Mouse (Mus musculus) Patski (cell line): ENCODE results near the gene Hes3. TPM values are rescaled to one million over a fixed set of nuclear protein-coding genes. Genes with fewer than 3 reads are reported as not detected.

Experiments used
- ATAC-seq: fragments of 100-300 bp; one replicate; pipeline ENCODE4 v1.8.0; 2021
- CTCF ChIA-PET: fragments of 350-600 bp; sonication (Branson Sonifier 250); formaldehyde crosslinking; loops from one replicate; lab custom pipeline; 2022; ENCODE audit warnings: inconsistent platforms; lab: Charles Lee
- POLR2A ChIA-PET: fragments of 350-600 bp; sonication (Branson Sonifier 250); formaldehyde crosslinking; loops from one replicate; lab custom pipeline; 2022; ENCODE audit warnings: antibody characterized with exemption, inconsistent platforms; lab: Charles Lee
- DNase-seq: peaks from one replicate; pipeline ENCODE4 v3.0.0-alpha.2; 2011; ENCODE audit warnings: low read depth, low spot score
- H3K27me3 ChIP-seq: fragments of 371-371 bp; one replicate; pipeline ENCODE4 v1.5.1; 2021
- CTCF ChIP-seq: fragments of 100-300 bp; IDR thresholded peaks from one replicate; pipeline ENCODE4 v1.5.1; 2021
- in situ Hi-C: fragments of 300-500 bp; cut with MboI; formaldehyde crosslinking; loops from 3 replicates; pipeline ENCODE4 v1.11.1; 2018; ENCODE audit warnings: low pct_unique_long_range_greater_than_20kb, mixed read lengths
- polyA plus RNA-seq: library from polyadenylated mRNA; unstranded; gene quantifications from one replicate; pipeline ENCODE4 v1.2.3, GENCODE M21; 2021

Hes3 gene
- polyA plus RNA-seq, 1 experiment from 2014 or later, result 0.12 TPM

GRCm38 (mm10) chr4:152243969-152244368 is 47.5 kb downstream of the Hes3 start:
- ATAC-seq (no peak), DNase-seq (no peak)
- ChIA-PET CTCF (no interaction called here), POLR2A (interaction anchor here (1.1 kb wide), 1 partner anchor 24 kb away, joined by 3 read pairs; no protein-coding TSS in a partner anchor)
- in situ Hi-C loops, result no loop called here
- H3K27me3 ChIP-seq, result no peaks in the 10 kb centered on the region
- TF ChIP-seq CTCF, result no peak

DNA sequence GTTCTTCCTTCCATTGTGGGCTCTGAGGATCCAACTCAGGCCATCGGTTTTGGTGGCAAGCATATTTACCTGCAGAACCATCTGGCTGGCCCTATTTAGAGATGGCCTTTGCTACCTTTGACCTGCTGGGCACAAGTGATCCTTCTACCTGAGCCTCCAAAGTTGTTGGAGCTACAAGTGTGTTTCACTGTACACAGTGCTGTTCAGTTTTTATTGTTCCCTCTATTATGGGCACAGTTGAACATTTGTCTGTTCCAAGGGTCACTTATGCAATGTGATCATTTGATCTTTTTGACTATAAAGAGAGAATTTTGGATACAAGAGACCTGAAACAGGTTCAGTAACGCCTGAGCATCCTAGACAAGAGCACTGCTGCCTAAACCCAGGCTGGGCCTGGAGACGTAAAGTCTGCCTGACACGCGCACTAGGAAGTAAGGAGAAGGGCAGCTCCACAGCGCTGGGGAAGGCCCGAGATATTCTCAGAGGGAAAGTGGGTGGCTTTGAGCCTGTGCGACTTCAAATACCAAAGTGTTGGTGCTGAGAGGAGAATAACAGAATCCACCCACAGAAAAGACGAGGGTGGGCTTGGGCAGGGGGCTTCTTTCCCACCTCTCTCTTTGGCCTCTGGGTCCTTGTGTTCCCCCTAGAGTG is 48.1 kb downstream of the Hes3 start:
- no peak for ATAC-seq
- in situ Hi-C loops, result no loop called here
- ChIA-PET POLR2A (interaction anchor here (1.1 kb wide), 1 partner anchor 24 kb away, joined by 3 read pairs; no protein-coding TSS in a partner anchor), CTCF (no interaction called here)
- H3K27me3 ChIP-seq, result no peaks in the 10 kb centered on the region
- TF ChIP-seq CTCF, result no peak
- DNase-seq, result no peak

DNA sequence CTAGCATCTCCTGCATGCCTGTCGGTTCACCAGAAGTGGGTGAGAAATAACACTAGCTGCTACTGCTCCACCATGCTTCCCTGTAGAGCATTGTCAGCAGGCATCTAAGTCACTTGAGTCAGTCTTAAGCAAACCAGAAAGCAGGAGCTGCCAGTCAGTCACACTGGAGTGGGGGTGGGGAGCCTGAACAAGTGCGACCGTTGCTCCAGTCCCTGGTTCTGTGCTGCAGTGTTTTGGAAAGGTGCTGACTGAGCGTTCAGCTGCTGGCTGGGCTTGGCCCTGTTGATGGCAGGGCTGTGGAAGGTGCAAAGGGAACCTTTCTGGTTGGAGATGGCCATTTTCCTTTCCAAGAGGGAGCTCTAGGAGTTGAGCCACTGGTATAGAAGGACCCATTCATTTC is 51.5 kb downstream of the Hes3 start:
- CTCF ChIA-PET, result no interaction called here
- ATAC-seq, result no peak
- POLR2A ChIA-PET, result no interaction called here
- DNase-seq, result no peak
- in situ Hi-C loops, result no loop called here
- TF ChIP-seq CTCF, result no peak
- no peaks in the 10 kb centered on the region for H3K27me3 ChIP-seq

Other genes starting within 250 kb of the Hes3 start
- 13.0 TPM for gene Plekhg5, start 219.2 kb downstream of the Hes3 start, polyA plus RNA-seq
- 1.5 TPM for gene Tnfrsf25, start 175.7 kb downstream of the Hes3 start, polyA plus RNA-seq
- gene Espn, start 139.3 kb downstream of the Hes3 start, polyA plus RNA-seq, result 1.3 TPM
- gene Hes2, start 132.8 kb downstream of the Hes3 start, polyA plus RNA-seq, result not detected
- 102 TPM for gene Acot7, start 113.5 kb downstream of the Hes3 start, polyA plus RNA-seq
- gene Gpr153, start 17.4 kb downstream of the Hes3 start, polyA plus RNA-seq, result 21.1 TPM
- 42.2 TPM for gene Icmt, start 5.6 kb upstream of the Hes3 start, polyA plus RNA-seq
- 0.17 TPM for gene Rnf207, start 27.3 kb upstream of the Hes3 start, polyA plus RNA-seq
- 562 TPM for gene Rpl22, start 34.1 kb upstream of the Hes3 start, polyA plus RNA-seq
- gene Chd5, start 47.0 kb upstream of the Hes3 start, polyA plus RNA-seq, result 0.96 TPM
- 7.0 TPM for gene Nphp4, start 185.0 kb upstream of the Hes3 start, polyA plus RNA-seq
- gene Kcnab2, start 186.2 kb upstream of the Hes3 start, polyA plus RNA-seq, result 5.6 TPM